Mouse (Mus musculus): ENCODE data around the gene Polr3b. TPM values are rescaled to one million over a fixed set of nuclear protein-coding genes. Genes with fewer than 3 reads are reported as not detected.

The Polr3b gene
- polyA plus RNA-seq, 1 experiment from 2014 or later: 3.3 TPM

- H3K9ac ChIP-seq (ENCODE audit: low read depth, low read length): no peak within 1 kb of the TSS
- ATAC-seq: no peak
- H3K4me3 ChIP-seq (ENCODE audit: low read depth, low read length): peak within 1 kb of the TSS; percentile 35
- TF ChIP-seq CTCF (IDR thresholded peaks at IDR 0.05; ENCODE audit: low read depth): no peak
- H3K4me1 ChIP-seq (replicated peaks; ENCODE audit: control insufficient read depth, insufficient read depth, low read length): peaks cover 4% of the 10 kb centered on the region; the same call in 1 of the 2 replicates
- no peaks in the 10 kb centered on the region for H3K36me3 ChIP-seq (ENCODE audit: control insufficient read depth, insufficient read depth)
- no peak within 1 kb of the TSS for H3K27ac ChIP-seq (ENCODE audit: low read depth, low read length)
- peaks cover 91% of the 10 kb centered on the region for H3K27me3 ChIP-seq (replicated peaks; ENCODE audit: control insufficient read depth, insufficient read depth, low read length)
- H3K9me3 ChIP-seq (ENCODE audit: control insufficient read depth): no peaks in the 10 kb centered on the region
- WGBS: under 1% methylated on average over 24 of the region's 24 CpGs
- H3K4me2 ChIP-seq (replicated peaks; ENCODE audit: low read depth): peak within 1 kb of the TSS; percentile 59
Observed at GRCm38 (mm10) chr10:84755786-84756203, 133.7 kb downstream of the Polr3b start, which contains the start of gene Rfx4. Gene Rfx4, plus strand, starts transcription at chr10:84756062.

- WGBS: under 1% methylated on average over 42 of the region's 42 CpGs
- H3K4me3 ChIP-seq (ENCODE audit: low read depth, low read length): peak overlapping the region; percentile 35
- ATAC-seq: no peak
- H3K27me3 ChIP-seq (replicated peaks; ENCODE audit: control insufficient read depth, insufficient read depth, low read length): peaks cover 91% of the 10 kb centered on the region
- TF ChIP-seq CTCF (IDR thresholded peaks at IDR 0.05; ENCODE audit: low read depth): no peak
- H3K9me3 ChIP-seq (ENCODE audit: control insufficient read depth): no peaks in the 10 kb centered on the region
- H3K9ac ChIP-seq (ENCODE audit: low read depth, low read length): no peak overlapping the region
- H3K27ac ChIP-seq (ENCODE audit: low read depth, low read length): no peak overlapping the region
- peaks cover 4% of the 10 kb centered on the region; the same call in 1 of the 2 replicates for H3K4me1 ChIP-seq (replicated peaks; ENCODE audit: control insufficient read depth, insufficient read depth, low read length)
- peak overlapping the region; percentile 59 for H3K4me2 ChIP-seq (replicated peaks; ENCODE audit: low read depth)
- no peaks in the 10 kb centered on the region for H3K36me3 ChIP-seq (ENCODE audit: control insufficient read depth, insufficient read depth)
Observed at GRCm38 (mm10) chr10:84756435-84757095, 134.5 kb downstream of the Polr3b start.

GRCm38 (mm10) chr10:84757426-84758199, 135.5 kb downstream of the Polr3b start:
- H3K36me3 ChIP-seq (ENCODE audit: control insufficient read depth, insufficient read depth): no peaks in the 10 kb centered on the region
- no peak overlapping the region for H3K27ac ChIP-seq (ENCODE audit: low read depth, low read length)
- 7% methylated on average over 22 of the region's 22 CpGs for WGBS
- H3K4me2 ChIP-seq (replicated peaks; ENCODE audit: low read depth): peak overlapping the region; percentile 59; the same call in 1 of the 2 replicates
- peak; percentile 25; the same call in 1 of the 2 replicates for ATAC-seq
- no peak overlapping the region for H3K9ac ChIP-seq (ENCODE audit: low read depth, low read length)
- peak overlapping the region; percentile 35; the same call in 1 of the 2 replicates for H3K4me3 ChIP-seq (ENCODE audit: low read depth, low read length)
- H3K9me3 ChIP-seq (ENCODE audit: control insufficient read depth): no peaks in the 10 kb centered on the region
- peaks cover 95% of the 10 kb centered on the region for H3K27me3 ChIP-seq (replicated peaks; ENCODE audit: control insufficient read depth, insufficient read depth, low read length)
- peaks cover 4% of the 10 kb centered on the region; the same call in 1 of the 2 replicates for H3K4me1 ChIP-seq (replicated peaks; ENCODE audit: control insufficient read depth, insufficient read depth, low read length)
- no peak for TF ChIP-seq CTCF (IDR thresholded peaks at IDR 0.05; ENCODE audit: low read depth)

GRCm38 (mm10) chr10:84758200-84758468, 136.0 kb downstream of the Polr3b start:
- Histone ChIP-seq H3K4me1 (replicated peaks; ENCODE audit: control insufficient read depth, insufficient read depth, low read length) (peaks cover 4% of the 10 kb centered on the region; the same call in 1 of the 2 replicates), H3K36me3 (ENCODE audit: control insufficient read depth, insufficient read depth) (no peaks in the 10 kb centered on the region), H3K4me3 (ENCODE audit: low read depth, low read length) (no peak overlapping the region), H3K27me3 (replicated peaks; ENCODE audit: control insufficient read depth, insufficient read depth, low read length) (peaks cover 95% of the 10 kb centered on the region), H3K9ac (ENCODE audit: low read depth, low read length) (no peak overlapping the region), H3K9me3 (ENCODE audit: control insufficient read depth) (no peaks in the 10 kb centered on the region), H3K27ac (ENCODE audit: low read depth, low read length) (no peak overlapping the region), H3K4me2 (replicated peaks; ENCODE audit: low read depth) (no peak overlapping the region)
- TF ChIP-seq CTCF (IDR thresholded peaks at IDR 0.05; ENCODE audit: low read depth): no peak
- no peak for ATAC-seq
- WGBS: 10% methylated on average over 5 of the region's 5 CpGs

GRCm38 (mm10) chr10:84758483-84759431, 136.7 kb downstream of the Polr3b start:
- no peaks in the 10 kb centered on the region for H3K36me3 ChIP-seq (ENCODE audit: control insufficient read depth, insufficient read depth)
- ATAC-seq: no peak
- 5% methylated on average over 51 of the region's 51 CpGs for WGBS
- H3K9me3 ChIP-seq (ENCODE audit: control insufficient read depth): no peaks in the 10 kb centered on the region
- H3K27me3 ChIP-seq (replicated peaks; ENCODE audit: control insufficient read depth, insufficient read depth, low read length): peaks cover 96% of the 10 kb centered on the region
- no peak for TF ChIP-seq CTCF (IDR thresholded peaks at IDR 0.05; ENCODE audit: low read depth)
- H3K9ac ChIP-seq (ENCODE audit: low read depth, low read length): no peak overlapping the region
- no peak overlapping the region for H3K27ac ChIP-seq (ENCODE audit: low read depth, low read length)
- peak overlapping the region; percentile 6 for H3K4me3 ChIP-seq (ENCODE audit: low read depth, low read length)
- peak overlapping the region; percentile 46 for H3K4me2 ChIP-seq (replicated peaks; ENCODE audit: low read depth)
- H3K4me1 ChIP-seq (replicated peaks; ENCODE audit: control insufficient read depth, insufficient read depth, low read length): peaks cover 4% of the 10 kb centered on the region; the same call in 1 of the 2 replicates
